Mouse (Mus musculus) spleen, adult 2 months (tissue): Measurements from ENCODE around the gene 1700016K19Rik.

Experiments
- CTCF ChIP-seq: fragments of 200-500 bp; IDR thresholded peaks from 2 replicates; pipeline ENCODE4 v1.5.1; 2011; ENCODE audit warnings: mild to moderate bottlenecking, inconsistent platforms; ENCODE audit not compliant: insufficient read depth, insufficient read length, insufficient replicate concordance; ENCODE audit errors: extremely low read depth
- POLR2A ChIP-seq: fragments of 200-500 bp; IDR thresholded peaks from 2 replicates; pipeline ENCODE4 v1.6.1; 2011; ENCODE audit warnings: low read depth, low read length, inconsistent platforms

DNA sequence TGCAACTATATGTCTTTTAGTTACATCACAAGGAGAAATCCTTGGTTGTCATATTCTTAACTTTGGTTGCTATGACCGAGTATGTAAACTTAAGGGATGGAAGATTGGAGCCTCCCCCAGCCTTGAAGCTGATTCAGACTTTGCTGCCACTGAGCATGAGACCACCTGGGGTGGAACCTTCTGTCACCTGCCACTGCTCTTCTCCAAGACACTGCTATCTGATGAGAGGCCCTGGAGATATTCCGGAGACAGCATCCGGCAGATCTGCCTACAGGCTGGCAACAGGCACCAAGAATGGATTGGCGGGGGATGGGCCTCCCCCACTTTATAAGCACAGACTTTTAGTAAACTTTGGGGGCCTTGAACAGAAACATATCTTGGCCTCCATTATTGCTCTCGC is 52.8 kb downstream of the 1700016K19Rik start:
- TF ChIP-seq CTCF (no peak), POLR2A (no peak)
